Mouse (Mus musculus) liver, adult 2 months (tissue): Measurements from ENCODE around the gene Stip1.

Experiments
- CTCF ChIP-seq: fragments of 200-500 bp; IDR thresholded peaks from 2 replicates; pipeline ENCODE4 v1.5.1; 2011; ENCODE audit warnings: low read depth, low read length, control low read depth
- POLR2A ChIP-seq: fragments of 200-500 bp; IDR thresholded peaks from 2 replicates; pipeline ENCODE4 v1.6.1; 2011; ENCODE audit warnings: low read length, control low read depth; ENCODE audit not compliant: insufficient read depth; ENCODE audit errors: extremely low read depth

- no peak for TF ChIP-seq POLR2A
- no peak for TF ChIP-seq CTCF
Measured at GRCm38 (mm10) chr19:7044279-7044678, 4.5 kb upstream of the Stip1 start.
